Mouse (Mus musculus): ENCODE results near the gene Tbc1d30. TPM values are rescaled to one million over a fixed set of nuclear protein-coding genes. Genes with fewer than 3 reads are reported as not detected.

Tbc1d30 gene
- polyA plus RNA-seq, 1 experiment from 2014 or later: 1.4 TPM

- Histone ChIP-seq H3K9ac (no peak overlapping the region), H3K4me2 (no peak overlapping the region), H3K4me3 (no peak overlapping the region), H3K27me3 (no peaks in the 10 kb centered on the region), H3K27ac (no peak overlapping the region), H3K9me3 (replicated peaks) (no peaks in the 10 kb centered on the region), H3K4me1 (replicated peaks) (no peaks in the 10 kb centered on the region), H3K36me3 (no peaks in the 10 kb centered on the region)
- 86% methylated on average over 10 of the region's 10 CpGs for WGBS
- ATAC-seq (replicated peaks; ENCODE audit: insufficient number of reproducible peaks, insufficient read depth, low FRiP score, low read depth): no peak
These were observed 112.0 kb downstream of the Tbc1d30 start for GRCm38 (mm10) chr10:121239065-121239464.

DNA sequence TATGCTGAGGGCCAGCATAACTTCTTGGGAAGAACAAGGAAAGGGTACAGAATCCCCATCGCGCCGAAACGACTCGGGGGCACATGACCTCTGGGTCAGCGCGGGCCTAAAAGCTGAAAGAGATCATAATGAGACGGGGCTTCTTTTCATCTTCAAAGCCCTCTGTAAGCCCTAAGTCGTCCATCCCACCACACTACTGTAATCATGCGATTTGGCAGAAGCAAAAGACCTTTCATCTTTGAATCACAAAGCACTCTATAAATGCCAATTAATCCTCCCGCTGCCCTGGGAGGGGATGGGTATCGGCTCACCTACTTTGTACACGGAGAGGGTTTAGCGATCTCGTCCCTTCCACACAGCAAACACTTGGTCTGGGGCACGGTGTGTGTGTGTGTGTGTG lies 112.5 kb downstream of the Tbc1d30 start:
- Histone ChIP-seq H3K4me2 (no peak overlapping the region), H3K27me3 (no peaks in the 10 kb centered on the region), H3K36me3 (no peaks in the 10 kb centered on the region), H3K9me3 (replicated peaks) (no peaks in the 10 kb centered on the region), H3K9ac (no peak overlapping the region), H3K4me3 (no peak overlapping the region), H3K27ac (no peak overlapping the region), H3K4me1 (replicated peaks) (no peaks in the 10 kb centered on the region)
- no peak for ATAC-seq (replicated peaks; ENCODE audit: insufficient number of reproducible peaks, insufficient read depth, low FRiP score, low read depth)
- 79% methylated on average over 16 of the region's 16 CpGs for WGBS

DNA sequence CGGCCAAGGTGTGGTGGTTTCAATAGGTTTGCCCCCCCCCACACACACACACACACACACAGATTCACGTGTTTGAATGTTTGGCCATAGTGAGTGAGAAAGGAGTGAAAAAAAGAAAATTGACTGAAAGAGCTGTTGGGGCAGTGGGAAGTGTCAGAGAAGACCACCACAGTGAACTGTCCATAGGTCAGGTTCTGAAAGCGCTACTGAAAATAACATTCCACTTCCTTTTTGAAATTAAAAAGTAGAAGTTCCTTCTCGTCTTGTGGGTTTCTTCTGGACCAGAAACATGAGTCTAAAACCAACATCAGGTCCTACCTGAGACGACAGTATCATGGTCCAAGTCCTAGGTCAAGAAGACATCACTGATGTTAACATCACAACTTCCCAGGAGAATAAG lies 113.7 kb downstream of the Tbc1d30 start:
- Histone ChIP-seq H3K9ac (no peak overlapping the region), H3K4me3 (no peak overlapping the region), H3K9me3 (replicated peaks) (no peaks in the 10 kb centered on the region), H3K27ac (no peak overlapping the region), H3K36me3 (no peaks in the 10 kb centered on the region), H3K4me1 (replicated peaks) (no peaks in the 10 kb centered on the region), H3K27me3 (no peaks in the 10 kb centered on the region), H3K4me2 (no peak overlapping the region)
- WGBS: 72% methylated on average over 5 of the region's 5 CpGs
- no peak for ATAC-seq (replicated peaks; ENCODE audit: insufficient number of reproducible peaks, insufficient read depth, low FRiP score, low read depth)

DNA sequence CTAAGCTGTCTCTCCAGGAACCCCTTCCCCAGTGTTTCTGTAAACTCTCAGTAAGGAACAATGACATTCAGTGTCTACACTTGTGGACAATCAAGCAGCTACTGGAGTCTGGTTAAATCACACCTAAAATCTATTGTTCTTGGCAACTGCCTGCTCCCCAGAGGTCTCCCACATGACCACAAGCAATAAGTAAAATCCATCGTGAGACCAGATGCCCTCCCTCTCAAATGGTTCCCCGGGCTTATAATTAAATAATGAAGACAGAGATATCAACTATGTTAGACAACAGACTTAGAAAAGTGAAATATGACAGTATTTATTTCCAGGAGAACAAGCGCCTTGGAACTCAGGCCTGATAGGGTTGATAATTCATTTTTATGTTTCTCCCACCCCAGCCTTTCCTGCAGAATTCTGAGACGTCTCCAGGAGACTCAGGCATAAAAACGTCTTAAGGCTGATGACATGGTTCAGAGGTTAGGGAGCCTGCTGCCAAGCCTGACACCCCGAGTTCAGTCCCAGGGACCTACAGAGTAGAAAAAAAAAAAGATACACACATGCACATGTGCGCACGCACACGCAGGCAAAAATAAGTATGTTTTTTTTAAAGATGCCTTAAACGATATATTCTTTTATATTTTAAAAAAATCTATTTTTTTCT lies 115.8 kb downstream of the Tbc1d30 start:
- Histone ChIP-seq H3K36me3 (no peaks in the 10 kb centered on the region), H3K27ac (no peak overlapping the region), H3K4me2 (no peak overlapping the region), H3K9ac (no peak overlapping the region), H3K4me1 (replicated peaks) (no peaks in the 10 kb centered on the region), H3K27me3 (no peaks in the 10 kb centered on the region), H3K9me3 (replicated peaks) (no peaks in the 10 kb centered on the region), H3K4me3 (no peak overlapping the region)
- WGBS: 68% methylated on average over 10 of the region's 10 CpGs
- no peak for ATAC-seq (replicated peaks; ENCODE audit: insufficient number of reproducible peaks, insufficient read depth, low FRiP score, low read depth)

DNA sequence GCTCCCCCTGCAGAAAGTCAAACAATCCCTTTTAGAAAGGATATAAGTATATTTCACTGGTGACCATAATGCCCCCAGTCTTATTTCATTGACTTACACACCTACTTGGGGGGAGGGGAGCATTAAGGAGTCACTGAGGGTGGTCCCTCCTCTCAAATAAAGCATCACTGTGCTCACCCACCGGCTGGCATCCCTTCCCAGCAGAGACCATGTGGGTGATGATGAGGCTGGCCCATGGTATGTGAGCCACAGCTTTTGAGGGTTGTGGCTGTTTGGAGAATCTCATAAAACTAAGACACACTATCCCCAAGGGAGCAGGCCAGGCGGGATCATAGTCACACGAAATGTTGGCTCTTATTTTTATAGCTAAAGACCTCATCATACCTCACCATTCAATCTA lies 116.6 kb downstream of the Tbc1d30 start:
- Histone ChIP-seq H3K4me1 (replicated peaks) (no peaks in the 10 kb centered on the region), H3K4me2 (no peak overlapping the region), H3K27ac (no peak overlapping the region), H3K9me3 (replicated peaks) (no peaks in the 10 kb centered on the region), H3K36me3 (no peaks in the 10 kb centered on the region), H3K27me3 (no peaks in the 10 kb centered on the region), H3K9ac (no peak overlapping the region), H3K4me3 (no peak overlapping the region)
- ATAC-seq (replicated peaks; ENCODE audit: insufficient number of reproducible peaks, insufficient read depth, low FRiP score, low read depth): no peak
- 76% methylated on average over 3 of the region's 3 CpGs for WGBS

- H3K4me3 ChIP-seq: no peak overlapping the region
- H3K9ac ChIP-seq: no peak overlapping the region
- 86% methylated on average over 14 of the region's 15 CpGs for WGBS
- no peaks in the 10 kb centered on the region for H3K9me3 ChIP-seq (replicated peaks)
- no peak overlapping the region for H3K4me2 ChIP-seq
- no peaks in the 10 kb centered on the region for H3K36me3 ChIP-seq
- H3K27ac ChIP-seq: no peak overlapping the region
- no peaks in the 10 kb centered on the region for H3K4me1 ChIP-seq (replicated peaks)
- ATAC-seq (replicated peaks; ENCODE audit: insufficient number of reproducible peaks, insufficient read depth, low FRiP score, low read depth): no peak
- H3K27me3 ChIP-seq: no peaks in the 10 kb centered on the region
These were observed 122.6 kb downstream of the Tbc1d30 start for GRCm38 (mm10) chr10:121228422-121228953.

GRCm38 (mm10) chr10:121227988-121228409 lies 123.1 kb downstream of the Tbc1d30 start:
- no peak overlapping the region for H3K9ac ChIP-seq
- 82% methylated on average over 16 of the region's 16 CpGs for WGBS
- H3K4me1 ChIP-seq (replicated peaks): no peaks in the 10 kb centered on the region
- H3K4me2 ChIP-seq: no peak overlapping the region
- no peak for ATAC-seq (replicated peaks; ENCODE audit: insufficient number of reproducible peaks, insufficient read depth, low FRiP score, low read depth)
- H3K9me3 ChIP-seq (replicated peaks): no peaks in the 10 kb centered on the region
- H3K27me3 ChIP-seq: no peaks in the 10 kb centered on the region
- H3K4me3 ChIP-seq: no peak overlapping the region
- H3K27ac ChIP-seq: no peak overlapping the region
- H3K36me3 ChIP-seq: no peaks in the 10 kb centered on the region

GRCm38 (mm10) chr10:121227403-121227802 lies 123.7 kb downstream of the Tbc1d30 start:
- Histone ChIP-seq H3K9ac (no peak overlapping the region), H3K27me3 (no peaks in the 10 kb centered on the region), H3K27ac (no peak overlapping the region), H3K4me3 (no peak overlapping the region), H3K36me3 (no peaks in the 10 kb centered on the region), H3K9me3 (replicated peaks) (no peaks in the 10 kb centered on the region), H3K4me1 (replicated peaks) (no peaks in the 10 kb centered on the region), H3K4me2 (no peak overlapping the region)
- ATAC-seq (replicated peaks; ENCODE audit: insufficient number of reproducible peaks, insufficient read depth, low FRiP score, low read depth): no peak
- WGBS: 83% methylated on average over 5 of the region's 5 CpGs

GRCm38 (mm10) chr10:121225636-121226035 lies 125.4 kb downstream of the Tbc1d30 start:
- WGBS: 77% methylated on average over 6 of the region's 6 CpGs
- H3K36me3 ChIP-seq: no peaks in the 10 kb centered on the region
- no peaks in the 10 kb centered on the region for H3K9me3 ChIP-seq (replicated peaks)
- no peak overlapping the region for H3K4me3 ChIP-seq
- no peak for ATAC-seq (replicated peaks; ENCODE audit: insufficient number of reproducible peaks, insufficient read depth, low FRiP score, low read depth)
- H3K9ac ChIP-seq: no peak overlapping the region
- H3K27ac ChIP-seq: no peak overlapping the region
- no peak overlapping the region for H3K4me2 ChIP-seq
- H3K4me1 ChIP-seq (replicated peaks): no peaks in the 10 kb centered on the region
- no peaks in the 10 kb centered on the region for H3K27me3 ChIP-seq

DNA sequence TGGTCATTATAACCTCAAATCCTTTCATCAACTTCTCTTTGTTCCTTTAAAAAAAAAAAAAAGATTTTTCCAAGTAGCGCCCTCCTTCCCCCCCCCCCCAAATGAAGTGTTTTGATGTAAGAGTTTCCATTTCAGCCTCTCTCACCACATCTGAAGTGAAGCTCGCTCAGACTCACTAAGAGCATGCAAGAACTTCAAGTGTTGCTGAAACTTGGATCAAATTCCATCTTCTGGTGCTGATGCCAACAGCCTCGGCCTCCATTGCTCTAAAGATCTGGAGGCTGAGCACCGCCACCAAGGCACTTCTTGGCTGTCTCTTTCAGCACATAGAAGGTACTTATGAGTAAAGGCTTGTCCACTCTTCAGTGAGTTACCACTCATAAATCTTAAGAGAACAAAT lies 128.2 kb downstream of the Tbc1d30 start:
- no peak for ATAC-seq (replicated peaks; ENCODE audit: insufficient number of reproducible peaks, insufficient read depth, low FRiP score, low read depth)
- Histone ChIP-seq H3K4me1 (replicated peaks) (no peaks in the 10 kb centered on the region), H3K9me3 (replicated peaks) (no peaks in the 10 kb centered on the region), H3K9ac (no peak overlapping the region), H3K4me3 (no peak overlapping the region), H3K36me3 (no peaks in the 10 kb centered on the region), H3K27ac (no peak overlapping the region), H3K27me3 (no peaks in the 10 kb centered on the region), H3K4me2 (no peak overlapping the region)
- WGBS: 68% methylated on average over 4 of the region's 4 CpGs

- whole genome bisulfite sequencing: 77% methylated on average over 7 of the region's 7 CpGs
- no peak overlapping the region for H3K4me2 ChIP-seq
- H3K27ac ChIP-seq: no peak overlapping the region
- no peaks in the 10 kb centered on the region for H3K4me1 ChIP-seq (replicated peaks)
- H3K9ac ChIP-seq: no peak overlapping the region
- no peak overlapping the region for H3K4me3 ChIP-seq
- no peak for ATAC-seq (replicated peaks; ENCODE audit: insufficient number of reproducible peaks, insufficient read depth, low FRiP score, low read depth)
- H3K36me3 ChIP-seq: no peaks in the 10 kb centered on the region
- no peaks in the 10 kb centered on the region for H3K27me3 ChIP-seq
- no peaks in the 10 kb centered on the region for H3K9me3 ChIP-seq (replicated peaks)
These were observed 132.5 kb downstream of the Tbc1d30 start for GRCm38 (mm10) chr10:121218616-121219015.

- Histone ChIP-seq H3K9ac (no peak overlapping the region), H3K4me2 (no peak overlapping the region), H3K27me3 (no peaks in the 10 kb centered on the region), H3K4me1 (replicated peaks) (no peaks in the 10 kb centered on the region), H3K9me3 (replicated peaks) (no peaks in the 10 kb centered on the region), H3K4me3 (no peak overlapping the region), H3K36me3 (no peaks in the 10 kb centered on the region), H3K27ac (no peak overlapping the region)
- ATAC-seq (replicated peaks; ENCODE audit: insufficient number of reproducible peaks, insufficient read depth, low FRiP score, low read depth): no peak
- 87% methylated on average over 3 of the region's 3 CpGs for WGBS
These were observed 134.3 kb downstream of the Tbc1d30 start for GRCm38 (mm10) chr10:121216804-121217203.

Data from heart, embryonic 15.5 days (tissue).